Mouse (Mus musculus) layer of hippocampus, postnatal 36 days (tissue): ENCODE results near the gene Gpr132. TPM values are rescaled to one million over a fixed set of nuclear protein-coding genes. Genes with fewer than 3 reads are reported as not detected.
A peak's percentile ranks its signal among the peaks of the same experiment; 100 is the strongest.

Source experiments
- DNase-seq, 2 experiments: peaks; one replicate each; pipeline ENCODE4 v3.0.0; 2022
- total RNA-seq, 2 experiments: library from RNA; stranded (reverse); gene quantifications; 2 replicates each; pipeline ENCODE4 v1.2.3; 2021

Gpr132 gene
- total RNA-seq, 2 experiments from 2014 or later, result not detected

GRCm38 (mm10) chr12:112876332-112877072, 8.5 kb upstream of the Gpr132 start:
- peak in 1 of 2 experiments; percentile 34 for DNase-seq

GRCm38 (mm10) chr12:112875225-112876013, 7.4 kb upstream of the Gpr132 start:
- DNase-seq, result peak; percentile 80 to 81

- no peak for DNase-seq
These were observed 6.2 kb upstream of the Gpr132 start for GRCm38 (mm10) chr12:112874199-112874598.

- peak in 1 of 2 experiments; percentile 35 for DNase-seq
These were observed 5.6 kb upstream of the Gpr132 start for GRCm38 (mm10) chr12:112873452-112874190.

GRCm38 (mm10) chr12:112872991-112873390, 5.0 kb upstream of the Gpr132 start:
- no peak for DNase-seq

GRCm38 (mm10) chr12:112871272-112871671, 3.2 kb upstream of the Gpr132 start:
- DNase-seq, result no peak

- no peak for DNase-seq
These were observed 2.7 kb upstream of the Gpr132 start for GRCm38 (mm10) chr12:112870775-112871174.

- no peak for DNase-seq
These were observed 1.8 kb upstream of the Gpr132 start for GRCm38 (mm10) chr12:112869783-112870204.

- DNase-seq, result no peak
These were observed 838 bp downstream of the Gpr132 start for GRCm38 (mm10) chr12:112867106-112867674.

GRCm38 (mm10) chr12:112866467-112867080, 1.5 kb downstream of the Gpr132 start:
- no peak for DNase-seq

- no peak for DNase-seq
These were observed 3.2 kb downstream of the Gpr132 start for GRCm38 (mm10) chr12:112864804-112865203.

GRCm38 (mm10) chr12:112861911-112862321, 6.1 kb downstream of the Gpr132 start:
- no peak for DNase-seq

- DNase-seq, result no peak
These were observed 7.3 kb downstream of the Gpr132 start for GRCm38 (mm10) chr12:112860765-112861164.

- no peak for DNase-seq
These were observed 8.1 kb downstream of the Gpr132 start for GRCm38 (mm10) chr12:112859930-112860329.

GRCm38 (mm10) chr12:112858581-112859336, 9.3 kb downstream of the Gpr132 start:
- no peak for DNase-seq

GRCm38 (mm10) chr12:112857021-112857925, 10.8 kb downstream of the Gpr132 start:
- no peak for DNase-seq

GRCm38 (mm10) chr12:112856338-112856737, 11.7 kb downstream of the Gpr132 start:
- DNase-seq, result no peak

GRCm38 (mm10) chr12:112854610-112855333, 13.3 kb downstream of the Gpr132 start:
- DNase-seq, result no peak

GRCm38 (mm10) chr12:112853050-112853729, 14.8 kb downstream of the Gpr132 start:
- no peak for DNase-seq
